Mouse (Mus musculus): Measurements from ENCODE around the gene Casq1. TPM values are rescaled to one million over a fixed set of nuclear protein-coding genes. Genes with fewer than 3 reads are reported as not detected.

Gene Casq1
- polyA plus RNA-seq, 1 experiment: 73.1 TPM

GRCm38 (mm10) chr1:172162009-172162408, 57.7 kb downstream of the Casq1 start:
- Histone ChIP-seq H3K79me2 (ENCODE audit: control insufficient read depth, insufficient read depth) (peaks cover 63% of the 10 kb centered on the region), H3ac (ENCODE audit: control insufficient read depth, insufficient read length) (no peak overlapping the region), H3K36me3 (ENCODE audit: control insufficient read depth, insufficient read depth) (peaks cover 38% of the 10 kb centered on the region), H3K4me3 (no peak overlapping the region), H3K27me3 (ENCODE audit: control insufficient read depth, insufficient read depth, insufficient read length) (no peaks in the 10 kb centered on the region), H3K4me2 (ENCODE audit: low read depth) (no peak overlapping the region)
- no peak for TF ChIP-seq REST (IDR thresholded peaks at IDR 0.05; ENCODE audit: insufficient read depth, insufficient read length)
- TF ChIP-seq TCF3 (IDR thresholded peaks at IDR 0.05; ENCODE audit: insufficient read length, low read depth): no peak
- no peak for TF ChIP-seq SRF (IDR thresholded peaks at IDR 0.05; ENCODE audit: control insufficient read depth, insufficient read length, low read depth)
- TF ChIP-seq MYOD1 (IDR thresholded peaks at IDR 0.05; ENCODE audit: control insufficient read depth in 1 of 3, insufficient read length in 2 of 3, low read depth in 2 of 3): no peak
- no peak for TF ChIP-seq POLR2AphosphoS2 (IDR thresholded peaks at IDR 0.05; ENCODE audit: insufficient read length, low read depth)
- TF ChIP-seq CEBPB (IDR thresholded peaks at IDR 0.05; ENCODE audit: insufficient read depth, poor library complexity, severe bottlenecking): no peak
- no peak for TF ChIP-seq MYOG (IDR thresholded peaks at IDR 0.05; ENCODE audit: control insufficient read depth in 1 of 3, insufficient read depth in 1 of 3, insufficient read length in 2 of 3, low read depth in 2 of 3)
- TF ChIP-seq POLR2A (IDR thresholded peaks at IDR 0.05; ENCODE audit: insufficient read length, low read depth): no peak

- H3K36me3 ChIP-seq (ENCODE audit: control insufficient read depth, insufficient read depth): peaks cover 31% of the 10 kb centered on the region
- no peak overlapping the region for H3K4me3 ChIP-seq
- TF ChIP-seq SRF (IDR thresholded peaks at IDR 0.05; ENCODE audit: control insufficient read depth, insufficient read length, low read depth) (no peak), POLR2A (IDR thresholded peaks at IDR 0.05; ENCODE audit: insufficient read length, low read depth) (no peak), MYOD1 (IDR thresholded peaks at IDR 0.05; ENCODE audit: control insufficient read depth in 1 of 3, insufficient read length in 2 of 3, low read depth in 2 of 3) (no peak), USF1 (IDR thresholded peaks at IDR 0.05; ENCODE audit: low read depth) (no peak), MAX (IDR thresholded peaks at IDR 0.05; ENCODE audit: low read depth) (no peak), CEBPB (IDR thresholded peaks at IDR 0.05; ENCODE audit: insufficient read depth, poor library complexity, severe bottlenecking) (no peak)
- no peaks in the 10 kb centered on the region for H3K27me3 ChIP-seq (ENCODE audit: control insufficient read depth, insufficient read depth, insufficient read length)
- no peak overlapping the region for H3K4me2 ChIP-seq (ENCODE audit: low read depth)
- H3ac ChIP-seq (ENCODE audit: control insufficient read depth, insufficient read length): no peak overlapping the region
- H3K79me2 ChIP-seq (ENCODE audit: control insufficient read depth, insufficient read depth): peaks cover 78% of the 10 kb centered on the region
These were observed 59.2 kb downstream of the Casq1 start for GRCm38 (mm10) chr1:172160508-172160907.

- H3K27me3 ChIP-seq (ENCODE audit: control insufficient read depth, insufficient read depth, insufficient read length): no peaks in the 10 kb centered on the region
- no peak overlapping the region for H3ac ChIP-seq (ENCODE audit: control insufficient read depth, insufficient read length)
- peaks cover 76% of the 10 kb centered on the region for H3K79me2 ChIP-seq (ENCODE audit: control insufficient read depth, insufficient read depth)
- TF ChIP-seq MAX (IDR thresholded peaks at IDR 0.05; ENCODE audit: low read depth) (no peak), TCF3 (IDR thresholded peaks at IDR 0.05; ENCODE audit: insufficient read length, low read depth) (no peak), CEBPB (IDR thresholded peaks at IDR 0.05; ENCODE audit: insufficient read depth, poor library complexity, severe bottlenecking) (no peak)
- H3K4me2 ChIP-seq (ENCODE audit: low read depth): no peak overlapping the region
- no peak overlapping the region for H3K4me3 ChIP-seq
- H3K36me3 ChIP-seq (ENCODE audit: control insufficient read depth, insufficient read depth): peaks cover 28% of the 10 kb centered on the region
These were observed 59.7 kb downstream of the Casq1 start for GRCm38 (mm10) chr1:172159970-172160369.

Other genes starting within 250 kb of the Casq1 start
- 6.9 TPM for gene Vangl2, start 191.4 kb downstream of the Casq1 start, polyA plus RNA-seq (2012; fragmentation: generic; extraction: Trizol)
- gene Nhlh1, start 162.3 kb downstream of the Casq1 start, polyA plus RNA-seq (2012; fragmentation: generic; extraction: Trizol): 0.02 TPM
- 144 TPM for gene Copa, start 137.3 kb downstream of the Casq1 start, polyA plus RNA-seq (2012; fragmentation: generic; extraction: Trizol)
- gene Ncstn, start 137.1 kb downstream of the Casq1 start, polyA plus RNA-seq (2012; fragmentation: generic; extraction: Trizol): 49.7 TPM
- gene Pex19, start 93.1 kb downstream of the Casq1 start, polyA plus RNA-seq (2012; fragmentation: generic; extraction: Trizol): 184 TPM
- 80.0 TPM for gene Dcaf8, start 71.8 kb downstream of the Casq1 start, polyA plus RNA-seq (2012; fragmentation: generic; extraction: Trizol)
- 120 TPM for gene Pea15a, start 13.1 kb downstream of the Casq1 start, polyA plus RNA-seq (2012; fragmentation: generic; extraction: Trizol)
- gene Atp1a4, start 38.5 kb upstream of the Casq1 start, polyA plus RNA-seq (2012; fragmentation: generic; extraction: Trizol): 0.06 TPM
- gene Igsf8, start 41.8 kb upstream of the Casq1 start, polyA plus RNA-seq (2012; fragmentation: generic; extraction: Trizol): 79.7 TPM
- 92.9 TPM for gene Atp1a2, start 78.2 kb upstream of the Casq1 start, polyA plus RNA-seq (2012; fragmentation: generic; extraction: Trizol)
- gene Kcnj9, start 109.5 kb upstream of the Casq1 start, polyA plus RNA-seq (2012; fragmentation: generic; extraction: Trizol): 0.01 TPM
- gene Kcnj10, start 121.3 kb upstream of the Casq1 start, polyA plus RNA-seq (2012; fragmentation: generic; extraction: Trizol): not detected
- 2.7 TPM for gene Pigm, start 156.7 kb upstream of the Casq1 start, polyA plus RNA-seq (2012; fragmentation: generic; extraction: Trizol)